17 mouse cellular contexts compared by ENCODE assay signal in the genomic region with DNA sequence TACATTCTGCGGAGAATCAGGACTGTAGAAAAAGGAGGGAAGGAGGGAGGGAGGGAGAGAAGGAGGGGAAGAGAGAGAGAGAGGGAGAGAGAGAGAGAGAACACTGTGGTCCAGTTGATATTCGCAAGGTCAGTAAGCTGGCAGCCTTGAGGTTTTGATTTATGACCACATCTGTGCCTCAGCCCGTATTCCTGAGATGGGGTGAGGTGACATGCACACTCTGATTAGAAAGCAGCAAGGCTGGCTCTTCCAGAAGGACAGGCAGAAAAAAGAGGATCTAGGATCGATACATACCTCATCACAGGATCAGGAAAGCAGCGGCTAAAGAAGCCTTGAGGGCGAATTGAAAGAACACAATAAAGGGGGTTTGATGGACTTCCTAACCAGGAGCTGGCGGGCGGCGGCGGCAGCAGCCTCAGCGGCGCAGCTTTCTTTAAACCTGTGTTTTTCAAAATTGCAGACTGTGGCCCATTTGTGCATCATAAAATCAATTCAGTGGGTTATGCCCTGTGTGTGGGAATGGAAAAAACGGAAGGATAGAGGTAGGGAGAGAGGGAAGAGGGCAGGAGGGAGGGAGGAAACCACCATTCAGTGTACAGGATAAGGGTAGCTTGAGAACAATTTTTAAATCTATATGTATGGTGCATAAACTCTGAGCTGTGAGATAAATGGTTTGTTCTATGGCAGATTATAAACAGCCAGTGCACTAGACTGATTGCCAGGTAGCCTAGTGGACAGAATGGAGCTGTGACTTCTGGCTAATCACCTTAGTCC. TPM values are rescaled to one million over a fixed set of nuclear protein-coding genes. Genes with fewer than 3 reads are reported as not detected.
DNase-seq lines count a peak whose midpoint lies in the region; ATAC-seq and TF ChIP-seq lines count a peak whose summit lies in the region.
"Had no signal": no experiment of that assay in that cellular context is flagged by ENCODE, and none has a peak within 500 bp of the region (broad histone marks: within the 10 kb centered on the region; RNA-seq: fewer than 3 reads in every experiment).

No protein-coding gene starts in this region.

- ATAC-seq in hindbrain, postnatal 0 days, result no peak; the same call in 1 of the 2 replicates
- peak; percentile 71 for ATAC-seq in neural tube, embryonic 14.5 days (ENCODE audit: low read depth)

- H3K9me3 ChIP-seq in hindbrain, embryonic 10.5 days, result 0 out of 2 replicates have a peak, but pooled peaks cover under 1% of the 10 kb centered on the region
- H3K9me3 ChIP-seq in hindbrain, postnatal 0 days (ENCODE audit: low read length), result no peaks in the 10 kb centered on the region
- no peaks in the 10 kb centered on the region for H3K9me3 ChIP-seq in neural tube, embryonic 14.5 days (ENCODE audit: control insufficient read depth, low read length)
- H3K9me3 ChIP-seq: stomach, embryonic 15.5 days had no signal

- intact Hi-C loops in heart, postnatal 14 days (cut with DNase I), result no loop called here

- no peak overlapping the region for H3K9ac ChIP-seq in hindbrain, postnatal 0 days (replicated peaks; ENCODE audit: low read length)
- H3K9ac ChIP-seq in neural tube, embryonic 14.5 days (replicated peaks; ENCODE audit: low read depth, low read length), result no peak overlapping the region
- H3K9ac ChIP-seq: lung, embryonic 14.5 days; stomach, embryonic 15.5 days had no signal

- no peak for DNase-seq in hindbrain, embryonic 10.5 days (ENCODE audit: low spot score)
- no peak for DNase-seq in hindbrain, postnatal 0 days (ENCODE audit: low spot score)
- DNase-seq in forelimb bud, embryonic 11.5 days (ENCODE audit: low read depth, low spot score), result peak; percentile 12
- DNase-seq in hindlimb bud, embryonic 11.5 days (ENCODE audit: extremely low spot score, low read depth, low spot score), result peak; percentile 26
- DNase-seq in heart, postnatal 14 days, result no peak
- no peak for DNase-seq in layer of hippocampus, adult 11-12 months (ENCODE audit: low spot score)
- DNase-seq: cerebellum, adult 11 months; heart, adult 2 months; heart, postnatal 4 days; layer of hippocampus, adult 9-11 months; left cerebral cortex, postnatal 4 days; lung, embryonic 14.5 days; thymus, postnatal 4 days had no signal

- no peak overlapping the region for H3K4me3 ChIP-seq in hindbrain, embryonic 10.5 days
- no peak overlapping the region for H3K4me3 ChIP-seq in hindbrain, postnatal 0 days (ENCODE audit: low read length)
- H3K4me3 ChIP-seq in neural tube, embryonic 14.5 days (ENCODE audit: low read depth, low read length), result no peak overlapping the region
- H3K4me3 ChIP-seq: heart, adult 2 months; stomach, embryonic 15.5 days had no signal

- H3K4me2 ChIP-seq in hindbrain, postnatal 0 days (ENCODE audit: low read depth, low read length), result no peak overlapping the region
- H3K4me2 ChIP-seq in neural tube, embryonic 14.5 days (ENCODE audit: low read depth, low read length), result no peak overlapping the region
- H3K4me2 ChIP-seq: lung, embryonic 14.5 days; stomach, embryonic 15.5 days had no signal

- WGBS in hindbrain, embryonic 10.5 days, result 70% methylated on average over 13 of the region's 13 CpGs
- 72% methylated on average over 13 of the region's 13 CpGs for WGBS in hindbrain, postnatal 0 days
- WGBS in neural tube, embryonic 14.5 days, result 54% methylated on average over 13 of the region's 13 CpGs

- H3K27ac ChIP-seq in hindbrain, embryonic 10.5 days, result 0 out of 2 replicates have a peak overlapping the region, but pooled peaks have one; percentile 36
- H3K27ac ChIP-seq in hindbrain, postnatal 0 days, result no peak overlapping the region
- peak overlapping the region; percentile 52; the same call in 1 of the 2 replicates for H3K27ac ChIP-seq in neural tube, embryonic 14.5 days (ENCODE audit: low read depth, low read length)
- H3K27ac ChIP-seq: heart, adult 2 months; stomach, embryonic 15.5 days had no signal

- TF ChIP-seq CTCF in hindbrain, postnatal 0 days (IDR thresholded peaks at IDR 0.05; ENCODE audit: low read depth), result no peak

- H3K36me3 ChIP-seq in hindbrain, embryonic 10.5 days, result no peaks in the 10 kb centered on the region
- no peaks in the 10 kb centered on the region for H3K36me3 ChIP-seq in hindbrain, postnatal 0 days (ENCODE audit: insufficient read depth, low read length)
- no peaks in the 10 kb centered on the region for H3K36me3 ChIP-seq in neural tube, embryonic 14.5 days (ENCODE audit: control insufficient read depth, insufficient read depth, low read length)
- H3K36me3 ChIP-seq: stomach, embryonic 15.5 days had no signal

- H3K4me1 ChIP-seq in hindbrain, embryonic 10.5 days (replicated peaks), result 0 out of 2 replicates have a peak, but pooled peaks cover 5% of the 10 kb centered on the region
- no peaks in the 10 kb centered on the region for H3K4me1 ChIP-seq in hindbrain, postnatal 0 days (ENCODE audit: insufficient read depth, low read length)
- H3K4me1 ChIP-seq in neural tube, embryonic 14.5 days (ENCODE audit: control insufficient read depth, insufficient read depth, low read length), result no peaks in the 10 kb centered on the region
- H3K4me1 ChIP-seq: stomach, embryonic 15.5 days had no signal

- H3K27me3 ChIP-seq in hindbrain, embryonic 10.5 days (ENCODE audit: insufficient read depth, poor library complexity, severe bottlenecking), result no peaks in the 10 kb centered on the region
- no peaks in the 10 kb centered on the region for H3K27me3 ChIP-seq in hindbrain, postnatal 0 days (ENCODE audit: insufficient read depth, low read length)
- no peaks in the 10 kb centered on the region for H3K27me3 ChIP-seq in neural tube, embryonic 14.5 days (ENCODE audit: control insufficient read depth, insufficient read depth, low read length)
- H3K27me3 ChIP-seq: stomach, embryonic 15.5 days had no signal

RNA-seq across cellular contexts. Expression of a gene that starts 9.7 kb away (rescaled TPM):
- polyA plus RNA-seq in hindbrain, embryonic 10.5 days (2016; fragmentation: Nextera tagmentation; extraction: Ambion mirVana), result 2.5 and 3.0 TPM in 2 replicates
- total RNA-seq in hindbrain, postnatal 0 days (2014; rRNA removed), result 0.36 and 0.58 TPM in 2 replicates
- 0.64 and 1.0 TPM in 2 replicates for polyA plus RNA-seq in hindbrain, postnatal 0 days (2015; fragmentation: Nextera tagmentation; extraction: Ambion mirVana)
- polyA plus RNA-seq in neural tube, embryonic 14.5 days (2014; fragmentation: Nextera tagmentation; extraction: Ambion mirVana), result 0.54 and 1.6 TPM in 2 replicates
- 10 to 100 TPM; 44.1 to 44.9 TPM for total RNA-seq in heart, postnatal 14 days (2021)
- total RNA-seq: common myeloid progenitor, adult 5-6 weeks; megakaryocyte, adult 5-6 weeks had no signal

RNA-seq across cellular contexts. Expression of a gene that starts 12.0 kb away (rescaled TPM):
- polyA plus RNA-seq in hindbrain, embryonic 10.5 days (2016; fragmentation: Nextera tagmentation; extraction: Ambion mirVana), result 0.16 and 0.22 TPM in 2 replicates
- total RNA-seq in hindbrain, postnatal 0 days (2014; rRNA removed), result not detected in 2 replicates
- 0.06 and 0.09 TPM in 2 replicates for polyA plus RNA-seq in hindbrain, postnatal 0 days (2015; fragmentation: Nextera tagmentation; extraction: Ambion mirVana)
- not detected in 2 replicates for polyA plus RNA-seq in neural tube, embryonic 14.5 days (2014; fragmentation: Nextera tagmentation; extraction: Ambion mirVana)
- not detected for total RNA-seq in heart, postnatal 14 days (2021)
- total RNA-seq: common myeloid progenitor, adult 5-6 weeks; heart, adult 2 months; heart, postnatal 4 days; left cerebral cortex, postnatal 4 days; megakaryocyte, adult 5-6 weeks had no signal
- polyA plus RNA-seq: heart, adult 2 months; lung, embryonic 14.5 days had no signal

Comparison
In these comparisons a context has a peak if more than half of its experiments do, and no peak if none do; other contexts are left out.
1. DNase-seq: peak in forelimb bud, embryonic 11.5 days (single experiment) and hindlimb bud, embryonic 11.5 days (single experiment); none in hindbrain, embryonic 10.5 days (single experiment), hindbrain, postnatal 0 days (single experiment), heart, postnatal 14 days (0 of 2) and layer of hippocampus, adult 11-12 months (single experiment).